Mouse (Mus musculus): ENCODE data around the gene Cyp39a1.

The Cyp39a1 gene

DNA sequence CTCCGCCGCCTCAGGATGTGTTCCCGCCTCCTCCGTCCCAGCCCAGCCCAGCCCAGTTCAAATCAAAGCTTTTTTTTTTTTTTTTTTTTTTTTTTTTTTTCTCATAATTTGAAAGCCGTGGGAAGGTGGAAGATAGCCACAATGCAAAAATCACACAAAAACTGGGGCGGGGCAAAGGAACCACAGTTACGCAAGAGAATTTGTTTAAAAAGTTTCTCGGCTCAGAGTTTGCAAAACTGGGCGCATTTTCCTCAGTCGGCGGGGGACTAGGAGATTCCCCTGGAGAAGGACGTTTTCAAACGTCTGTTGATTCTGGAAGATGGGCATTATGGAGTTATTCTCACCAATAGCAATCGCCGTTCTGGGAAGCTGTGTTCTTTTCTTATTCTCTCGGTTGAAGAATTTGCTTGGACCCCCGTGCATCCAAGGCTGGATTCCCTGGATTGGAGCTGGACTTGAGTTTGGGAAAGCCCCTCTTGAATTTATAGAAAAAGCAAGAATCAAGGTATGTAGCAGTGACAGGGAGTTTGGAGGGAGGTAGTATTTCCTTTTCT lies at the start of gene Cyp39a1:
Gene Cyp39a1 (plus strand): TSS at position 136 of the 554 bp plus-strand sequence.
- in situ Hi-C loops (cut with MboI, MseI) = no loop called here

DNA sequence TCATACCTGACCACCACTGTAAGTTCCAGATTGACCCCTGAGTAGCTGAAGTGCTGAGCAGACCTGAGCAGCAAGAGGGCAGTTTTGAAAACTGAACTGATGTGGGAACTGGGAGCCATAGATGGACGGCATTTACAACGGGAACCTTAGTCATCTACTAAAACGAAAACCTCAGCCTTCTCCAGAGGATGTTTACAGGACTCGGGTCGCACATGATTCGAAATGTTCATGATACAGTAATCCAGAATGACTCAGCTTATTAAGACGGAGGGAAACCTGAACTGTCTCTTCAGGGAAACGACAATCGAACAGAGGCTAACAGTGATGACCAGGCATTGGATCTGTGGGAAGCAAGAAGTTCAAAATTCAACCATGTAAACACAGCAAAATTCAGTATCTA lies 48.1 kb upstream of the Cyp39a1 start:
- in situ Hi-C loops (cut with MboI, MseI) = no loop called here

DNA sequence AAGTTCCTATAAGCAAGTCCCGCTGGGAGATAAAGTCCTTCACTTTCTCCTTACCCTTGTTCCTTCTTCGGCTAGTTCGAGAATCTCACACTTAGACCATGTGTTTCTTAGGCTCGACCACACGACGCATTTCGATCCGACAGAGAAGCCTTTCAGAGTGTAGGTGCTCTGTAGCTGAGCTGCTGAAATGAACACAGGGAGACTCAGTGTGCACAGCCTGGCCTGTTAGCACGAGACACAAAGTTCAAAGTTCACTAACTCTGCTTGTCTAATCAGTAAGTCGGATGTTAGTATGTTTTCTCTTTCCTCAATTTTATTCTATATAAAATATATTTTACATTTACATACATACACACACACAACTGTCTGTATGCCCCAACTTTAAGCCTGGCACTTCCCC lies 45.1 kb upstream of the Cyp39a1 start:
- in situ Hi-C loops (cut with MboI, MseI) = no loop called here

- in situ Hi-C loops (cut with MboI, MseI) = loop anchor here (5.0 kb wide), 1 partner anchor 361 kb away; no protein-coding TSS in a partner anchor
Observed at GRCm38 (mm10) chr17:43628246-43628645, 39.0 kb upstream of the Cyp39a1 start.

- in situ Hi-C loops (cut with MboI, MseI) = loop anchor here (5.0 kb wide), 1 partner anchor 362 kb away; no protein-coding TSS in a partner anchor
Observed at GRCm38 (mm10) chr17:43629026-43629495, 38.2 kb upstream of the Cyp39a1 start.

GRCm38 (mm10) chr17:43629496-43630426 lies 37.5 kb upstream of the Cyp39a1 start, which contains the start of gene Tdrd6:
Gene Tdrd6 (minus strand): TSS chr17:43630299.
- in situ Hi-C loops (cut with MboI, MseI) = loop anchor here (5.0 kb wide), 1 partner anchor 362 kb away; no protein-coding TSS in a partner anchor

- in situ Hi-C loops (cut with MboI, MseI) = no loop called here
Observed at GRCm38 (mm10) chr17:43630427-43630760, 36.8 kb upstream of the Cyp39a1 start.

DNA sequence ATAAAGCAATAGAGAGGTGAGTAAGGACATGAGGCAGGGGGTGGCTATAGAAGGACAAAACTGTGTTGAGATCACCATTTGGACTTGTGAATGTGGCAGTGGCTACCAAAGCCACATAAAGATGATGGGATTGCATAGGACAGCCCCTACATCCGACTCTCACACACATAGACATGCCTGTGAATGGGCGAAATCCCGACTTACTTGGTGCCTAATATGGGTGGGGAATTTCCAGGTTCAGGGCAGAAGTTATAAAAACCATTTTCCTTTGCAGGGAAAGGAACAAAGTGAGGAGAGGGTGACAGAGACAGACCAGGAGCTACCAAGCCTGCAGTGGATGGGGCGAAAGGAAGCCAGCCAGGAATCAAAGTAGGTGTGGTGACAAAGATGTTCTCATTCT lies 30.1 kb upstream of the Cyp39a1 start:
- in situ Hi-C loops (cut with MboI, MseI) = no loop called here

DNA sequence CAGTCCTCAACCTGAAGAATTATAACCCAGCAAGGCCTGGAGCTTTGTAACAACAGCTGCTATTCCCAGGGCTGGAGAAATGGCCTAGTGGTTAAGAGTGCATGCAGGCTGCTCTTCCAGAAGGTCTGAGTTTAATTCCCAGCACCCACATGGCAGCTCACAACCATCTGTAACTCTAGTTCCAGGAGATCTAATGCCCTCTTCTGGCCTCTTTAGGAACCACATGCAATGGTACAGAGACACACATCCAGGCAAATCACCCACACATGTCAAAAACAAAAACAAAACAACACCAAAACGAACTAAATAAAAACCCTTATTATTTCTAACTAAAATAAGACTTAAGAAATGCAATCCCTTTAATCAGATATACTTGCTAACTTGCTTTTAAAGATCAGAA lies 26.4 kb upstream of the Cyp39a1 start:
- in situ Hi-C loops (cut with MboI, MseI) = no loop called here

DNA sequence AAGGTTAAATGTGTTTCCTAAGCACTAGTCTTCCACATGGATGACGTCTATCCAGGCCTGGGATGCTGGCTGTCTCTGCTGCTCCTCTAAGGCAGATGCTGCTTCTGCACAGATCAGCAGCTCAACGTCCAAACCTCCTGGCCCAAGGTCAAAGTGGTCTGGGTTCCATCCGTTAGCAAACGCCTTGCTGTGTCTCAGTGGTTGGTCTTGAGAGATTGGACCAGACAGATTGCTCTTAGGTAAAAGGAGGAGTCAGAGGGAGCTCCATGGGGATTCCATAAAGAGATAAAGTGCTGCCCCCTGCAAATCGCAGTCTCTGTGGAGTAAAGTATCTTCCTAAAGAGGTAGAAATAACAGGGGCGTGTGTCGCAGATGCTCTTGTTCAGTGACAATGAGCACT lies 24.0 kb upstream of the Cyp39a1 start:
- in situ Hi-C loops (cut with MboI, MseI) = no loop called here

DNA sequence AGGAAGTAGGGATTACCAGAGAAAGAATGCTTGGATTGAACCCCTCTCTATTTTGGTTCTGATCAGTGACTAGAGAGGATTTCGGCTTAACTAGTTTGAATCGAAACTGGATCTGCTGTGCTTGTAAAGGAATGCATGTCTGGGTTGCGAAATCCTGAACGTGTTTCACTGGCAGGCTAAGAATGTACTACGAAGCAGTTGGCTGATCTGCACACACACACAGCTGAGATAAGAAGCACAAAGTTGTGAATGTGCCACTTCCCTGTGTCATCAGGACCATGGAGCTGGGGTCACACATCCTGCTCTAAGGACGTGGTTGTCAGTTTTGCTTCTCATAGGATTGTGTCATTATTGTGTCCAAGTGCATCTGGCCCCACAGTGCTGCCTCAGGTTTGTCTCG lies 22.9 kb upstream of the Cyp39a1 start:
- in situ Hi-C loops (cut with MboI, MseI) = no loop called here

- in situ Hi-C loops (cut with MboI, MseI) = no loop called here
Observed at GRCm38 (mm10) chr17:43645136-43645535, 22.1 kb upstream of the Cyp39a1 start.

- in situ Hi-C loops (cut with MboI, MseI) = no loop called here
Observed at GRCm38 (mm10) chr17:43646925-43647324, 20.3 kb upstream of the Cyp39a1 start.

GRCm38 (mm10) chr17:43649641-43650436 lies 17.4 kb upstream of the Cyp39a1 start:
- in situ Hi-C loops (cut with MboI, MseI) = no loop called here

- in situ Hi-C loops (cut with MboI, MseI) = no loop called here
Observed at GRCm38 (mm10) chr17:43651314-43652046, 15.7 kb upstream of the Cyp39a1 start.

- in situ Hi-C loops (cut with MboI, MseI) = no loop called here
Observed at GRCm38 (mm10) chr17:43666576-43667289, 492 bp upstream of the Cyp39a1 start, which contains the start of gene Slc25a27. Gene Slc25a27 (minus strand): TSS chr17:43667214.

GRCm38 (mm10) chr17:43669145-43669695 lies 2.0 kb downstream of the Cyp39a1 start:
- in situ Hi-C loops (cut with MboI, MseI) = no loop called here

DNA sequence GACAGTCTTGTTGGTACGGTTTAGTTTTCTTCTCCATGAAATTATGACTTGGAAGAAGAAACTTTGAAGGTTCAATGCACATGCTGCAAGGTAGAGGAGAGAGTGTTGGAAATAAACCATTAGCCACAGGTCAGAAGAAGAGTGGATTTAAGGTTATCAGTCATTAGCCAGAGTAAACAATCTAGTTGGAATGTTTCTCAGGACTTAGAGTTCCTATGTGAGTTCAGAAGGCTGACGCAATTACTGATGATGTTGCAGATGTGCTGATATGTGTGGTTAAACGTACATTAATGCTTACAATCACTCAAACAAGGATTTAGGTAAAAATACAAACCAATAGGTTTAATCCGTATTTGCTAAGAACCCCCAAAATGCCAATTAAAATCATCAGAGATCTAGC lies 4.7 kb downstream of the Cyp39a1 start:
- in situ Hi-C loops (cut with MboI, MseI) = no loop called here

DNA sequence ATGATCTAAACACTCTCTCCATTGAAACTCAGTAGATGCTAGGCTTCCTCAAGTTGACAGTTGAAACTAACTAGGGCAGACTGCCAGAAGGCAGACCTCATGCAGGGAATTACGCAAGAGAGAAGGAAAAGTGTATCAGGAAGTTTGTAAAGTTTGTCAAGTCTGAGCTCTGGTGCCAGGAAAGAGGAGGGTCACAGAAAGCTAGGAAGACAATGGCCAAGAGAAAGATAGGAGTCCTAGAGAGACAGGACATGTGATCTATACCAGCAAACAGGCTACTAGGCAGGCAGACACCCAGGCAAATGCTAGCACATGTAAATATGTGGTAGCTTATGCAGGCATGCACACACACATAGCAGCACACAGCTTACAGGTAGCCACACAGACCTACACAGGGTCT lies 8.0 kb downstream of the Cyp39a1 start:
- in situ Hi-C loops (cut with MboI, MseI) = no loop called here

- in situ Hi-C loops (cut with MboI, MseI) = no loop called here
Observed at GRCm38 (mm10) chr17:43676241-43676640, 9.0 kb downstream of the Cyp39a1 start.
